Mouse (Mus musculus) common myeloid progenitor, adult 5-6 weeks (primary cell): ENCODE measurements at regions not wholly inside any gene's neighbourhood (a gene's known extent, or its start where the extent isn't known, plus 50 kb on each side); places are given as distances from the start of the nearest gene placed in this dataset.
A peak's percentile ranks its signal among the peaks of the same experiment; 100 is the strongest.

Experiments used
- ATAC-seq: replicated peaks from 2 replicates; pipeline ENCODE4 v1.8.0; 2016; ENCODE audit warnings: low read depth, mild to moderate bottlenecking, moderate TSS enrichment, inconsistent platforms; ENCODE audit not compliant: poor library complexity, severe bottlenecking

DNA sequence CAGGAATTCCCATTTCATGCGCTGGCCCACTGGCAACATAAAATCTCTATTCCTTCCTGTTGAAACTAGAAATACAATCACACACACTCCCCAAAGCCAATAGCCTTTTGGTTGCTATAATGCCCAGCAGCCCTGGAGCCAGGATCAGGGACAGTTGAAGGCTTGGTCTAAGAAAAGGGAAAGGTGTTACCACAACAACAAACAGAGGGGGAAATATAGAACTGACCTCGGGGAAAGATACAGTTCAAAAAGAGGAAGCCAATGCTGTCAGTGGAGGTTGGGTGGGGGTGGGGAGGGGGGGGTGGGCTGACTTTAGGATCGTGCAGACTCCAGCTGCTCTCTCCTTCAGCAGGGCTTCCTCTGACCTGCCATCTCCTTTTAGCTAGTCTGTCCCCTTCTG lies 391.1 kb upstream of the Hnrnpa3 start:
- ATAC-seq: peak; percentile 73

DNA sequence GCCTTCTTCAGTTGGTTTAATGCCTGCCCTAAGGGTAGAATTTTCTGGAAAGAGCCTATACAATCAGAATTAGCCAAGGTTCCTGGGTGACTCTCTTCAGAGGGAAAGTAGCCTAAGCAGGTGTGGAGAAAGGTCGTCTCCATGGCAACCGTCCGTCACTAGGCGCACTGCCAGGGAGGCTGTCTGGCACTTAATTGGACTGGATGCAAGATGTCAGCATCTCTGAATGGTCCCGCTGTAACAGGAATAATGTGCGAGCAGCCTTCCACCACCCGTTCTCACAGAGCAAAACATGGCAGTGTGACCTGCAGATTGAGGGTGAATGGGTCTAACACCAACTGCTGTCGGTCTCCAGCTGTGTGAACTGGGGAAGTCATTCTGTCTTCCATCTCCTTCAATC lies 389.6 kb upstream of the Hnrnpa3 start:
- ATAC-seq: no peak

DNA sequence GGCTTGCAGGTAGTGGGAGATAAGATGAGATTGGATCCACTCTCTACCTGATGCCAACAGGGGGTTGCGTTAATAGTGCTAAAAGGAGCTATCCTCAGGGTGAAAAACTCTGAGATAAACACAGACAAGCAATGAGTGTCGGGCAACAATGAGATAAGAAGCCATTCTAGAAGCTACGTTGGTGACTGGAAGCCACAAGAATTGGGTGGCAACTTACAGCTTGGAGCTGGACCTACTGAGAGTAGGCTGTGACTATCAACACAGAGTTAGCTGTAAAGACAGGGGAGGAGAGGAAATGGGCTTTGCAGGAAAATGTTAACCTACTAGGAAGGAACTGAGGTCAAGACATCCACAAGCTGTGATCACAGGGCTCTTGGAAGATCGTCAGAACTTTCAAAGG lies 388.9 kb upstream of the Hnrnpa3 start:
- peak; percentile 84 for ATAC-seq

DNA sequence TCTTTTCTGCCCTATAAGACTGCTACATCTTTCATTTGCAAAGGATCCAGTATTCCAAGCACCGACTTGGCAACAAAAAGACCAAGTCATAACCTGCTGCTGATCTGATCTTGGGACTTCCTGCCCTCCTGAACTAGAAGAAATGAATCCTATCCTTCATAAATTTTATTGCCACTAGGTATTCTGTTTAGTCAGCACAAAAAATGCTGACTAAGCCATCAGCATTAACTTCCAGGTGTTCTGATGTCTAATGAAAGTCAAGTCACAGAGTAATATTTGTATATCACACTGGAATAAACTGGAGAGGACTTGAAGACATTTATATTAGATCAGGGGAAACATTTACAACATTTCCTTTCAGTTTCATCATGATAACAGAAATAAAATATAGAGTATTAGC lies 371.2 kb upstream of the Hnrnpa3 start:
- no peak for ATAC-seq

DNA sequence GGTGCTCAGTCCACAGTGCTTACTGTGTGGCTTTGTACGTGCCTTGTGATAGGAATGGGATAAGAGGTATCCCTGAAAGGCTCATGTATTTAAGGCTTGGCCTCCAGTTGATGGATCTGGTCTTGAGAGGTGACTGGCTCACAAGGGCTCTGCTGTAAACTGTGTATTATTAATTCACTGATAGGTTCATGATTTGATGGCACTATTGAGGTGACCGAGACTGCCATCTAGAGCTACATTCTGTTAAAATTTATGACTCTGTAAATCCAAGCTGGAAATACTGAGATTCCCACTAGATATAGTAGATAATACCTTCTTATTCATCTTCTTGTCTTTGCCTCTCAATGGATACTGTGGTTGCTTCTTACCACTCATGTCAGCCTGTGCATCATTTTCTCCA lies 367.4 kb upstream of the Hnrnpa3 start:
- ATAC-seq: no peak

DNA sequence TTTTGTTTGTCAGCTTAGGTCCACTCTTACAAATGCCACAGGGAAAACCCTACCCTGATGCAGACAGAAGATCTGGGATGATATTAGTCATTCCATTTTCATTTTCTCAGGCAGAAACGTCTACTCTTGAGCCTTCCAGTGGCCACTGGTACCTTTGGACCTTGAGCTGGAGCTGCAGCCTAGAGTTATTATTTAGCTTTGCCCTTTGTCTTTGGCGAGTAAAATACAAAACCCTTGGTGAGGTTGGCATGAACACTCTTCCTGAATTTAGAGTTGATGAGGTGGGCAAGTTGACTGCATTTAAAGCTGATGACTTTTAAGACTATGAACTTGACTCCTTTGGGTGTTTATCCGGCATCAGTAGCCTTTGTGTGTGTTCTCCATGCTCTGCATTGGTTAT lies 352.2 kb upstream of the Hnrnpa3 start:
- no peak for ATAC-seq

DNA sequence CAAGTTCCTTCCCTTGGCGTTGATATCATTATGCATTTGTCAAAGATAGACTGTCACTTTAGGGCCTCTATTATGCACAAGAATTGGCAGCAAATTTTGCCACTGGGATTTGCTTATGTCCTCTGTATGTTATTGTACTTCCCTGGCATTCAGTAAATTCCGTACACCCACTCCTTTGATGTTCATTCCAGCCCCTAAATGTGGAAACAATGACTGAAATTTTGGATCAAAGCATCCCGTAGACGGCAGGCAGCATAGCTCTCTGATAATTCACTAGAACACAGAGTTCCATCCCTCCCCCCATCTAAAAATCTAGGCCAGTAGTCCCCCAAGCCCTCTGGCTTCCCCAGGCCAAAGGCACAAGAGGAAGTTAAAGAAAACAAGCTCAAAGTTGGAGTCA lies 347.9 kb upstream of the Hnrnpa3 start:
- ATAC-seq: no peak

DNA sequence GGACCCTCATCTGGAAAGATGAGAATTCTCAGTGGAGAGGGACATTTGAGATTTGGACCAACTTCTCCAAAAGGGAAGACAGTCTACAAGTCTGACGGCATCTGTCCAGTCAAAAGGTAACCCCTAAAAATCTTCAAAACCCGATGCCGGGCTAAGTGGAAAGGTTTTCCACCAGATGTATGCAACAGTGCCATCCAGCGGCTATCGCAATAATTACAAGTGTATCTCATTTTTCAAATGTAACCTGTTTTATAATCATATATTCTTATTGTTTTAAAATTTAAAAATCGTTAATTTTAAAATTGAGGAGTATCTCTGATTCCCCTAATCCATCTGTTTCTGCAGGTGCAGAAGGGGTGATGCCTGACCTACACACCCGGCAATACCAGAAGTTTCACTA lies 346.8 kb upstream of the Hnrnpa3 start:
- ATAC-seq: 0 out of 2 replicates have a peak, but pooled peaks have one; percentile 52

DNA sequence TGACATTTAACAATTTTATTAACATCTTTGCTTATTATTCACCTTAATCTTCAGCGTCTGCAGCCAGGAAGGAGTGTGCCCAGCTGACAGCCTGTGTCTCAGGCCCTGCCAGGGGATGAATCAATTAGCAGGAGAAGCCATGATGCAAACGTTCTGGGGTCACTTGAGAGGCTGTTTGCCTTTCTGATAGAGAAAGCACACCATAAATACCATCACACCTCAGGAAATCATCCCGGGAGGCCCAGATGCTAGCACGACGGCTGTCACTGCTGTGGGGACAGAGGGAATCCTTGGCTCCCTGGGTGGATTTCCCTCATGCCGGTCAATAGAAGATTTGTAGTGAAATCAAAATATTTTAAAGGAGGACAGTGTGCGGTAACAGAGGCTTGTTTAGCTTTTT lies 343.7 kb upstream of the Hnrnpa3 start:
- no peak for ATAC-seq

DNA sequence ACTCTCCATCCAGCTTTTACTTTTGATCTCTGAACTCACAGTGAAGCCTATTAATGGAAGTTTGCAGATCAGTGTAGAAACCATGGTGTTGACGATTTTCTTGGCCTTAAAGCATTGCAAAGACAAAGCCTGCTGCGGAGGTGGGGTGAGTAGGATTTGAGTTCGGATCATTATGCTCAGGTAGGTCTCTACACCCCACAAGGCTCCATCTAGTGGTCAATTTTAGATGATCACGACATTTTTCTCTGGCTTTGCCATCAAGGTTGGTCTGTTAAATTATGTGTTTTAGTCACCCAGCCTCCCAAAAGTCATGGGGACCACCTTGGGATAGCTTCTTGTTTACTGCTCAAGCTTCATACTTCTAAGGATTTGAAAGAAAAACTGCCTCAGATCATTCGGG lies 340.9 kb upstream of the Hnrnpa3 start:
- ATAC-seq: peak; percentile 62; the same call in 1 of the 2 replicates

DNA sequence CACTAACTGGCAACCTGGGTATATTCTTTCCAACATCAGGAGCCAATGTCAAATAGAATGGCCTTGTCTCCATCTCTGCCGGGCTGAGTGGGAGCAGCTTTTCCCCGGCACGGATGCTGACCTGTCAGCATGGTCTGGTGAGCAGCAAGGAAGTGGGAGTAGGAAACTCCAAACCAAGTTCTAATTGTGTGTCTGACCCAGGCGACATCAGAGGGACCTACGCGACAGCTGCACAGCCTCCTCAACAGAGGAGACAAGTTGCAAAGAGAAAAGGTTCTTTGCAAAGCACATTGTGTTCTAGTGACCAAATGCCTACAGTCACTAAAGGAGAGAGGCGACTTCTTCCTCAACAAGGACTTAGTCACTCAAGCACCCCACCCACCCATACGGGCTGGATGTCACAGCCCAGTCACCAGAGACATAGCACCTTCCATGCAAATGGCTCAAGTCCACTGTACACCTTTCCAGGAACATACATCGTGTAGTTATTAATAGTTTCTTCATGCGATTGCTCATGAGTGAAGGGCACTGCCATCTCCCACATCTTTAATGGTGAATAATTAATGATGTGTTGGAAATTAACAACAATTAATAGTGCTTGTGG lies 334.8 kb upstream of the Hnrnpa3 start:
- no peak for ATAC-seq

DNA sequence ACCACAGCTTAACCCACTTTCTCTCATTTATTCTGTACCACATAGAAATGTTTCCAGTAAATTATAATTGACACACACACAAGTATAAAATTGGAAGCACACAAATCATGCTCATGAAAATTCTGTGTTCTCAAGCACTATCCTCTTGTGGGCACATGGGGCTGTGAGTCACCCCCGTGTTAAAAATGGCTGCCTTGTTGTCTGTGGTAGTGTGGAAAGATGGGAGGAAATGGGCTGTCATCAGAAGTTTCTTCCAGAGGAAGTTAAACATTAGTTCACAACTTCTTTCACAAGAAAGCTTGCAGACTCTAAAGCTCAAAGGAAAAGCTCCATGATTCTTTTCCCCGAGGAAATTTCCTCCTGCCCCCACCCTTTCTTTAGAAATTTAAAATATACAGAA lies 329.5 kb upstream of the Hnrnpa3 start:
- ATAC-seq: no peak

DNA sequence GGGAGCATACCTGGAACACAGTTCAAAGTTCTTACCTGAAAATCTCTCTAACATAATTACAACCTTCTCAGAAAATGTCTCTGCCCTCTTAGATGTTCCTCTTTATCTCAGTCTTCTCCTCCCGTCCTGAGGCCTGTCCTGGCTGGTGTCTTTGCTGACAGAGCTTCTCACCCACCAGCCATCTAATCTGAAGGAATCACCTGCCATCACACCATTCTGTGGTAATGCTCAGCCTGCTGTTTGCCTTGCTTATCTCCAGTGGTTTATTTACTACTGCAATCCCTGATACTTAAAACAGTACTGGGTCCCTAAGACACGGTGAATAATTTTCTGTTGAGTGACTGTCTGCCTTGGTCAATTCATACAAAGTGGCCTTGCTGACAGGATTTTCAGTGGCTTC lies 317.8 kb upstream of the Hnrnpa3 start:
- peak; percentile 87 for ATAC-seq

DNA sequence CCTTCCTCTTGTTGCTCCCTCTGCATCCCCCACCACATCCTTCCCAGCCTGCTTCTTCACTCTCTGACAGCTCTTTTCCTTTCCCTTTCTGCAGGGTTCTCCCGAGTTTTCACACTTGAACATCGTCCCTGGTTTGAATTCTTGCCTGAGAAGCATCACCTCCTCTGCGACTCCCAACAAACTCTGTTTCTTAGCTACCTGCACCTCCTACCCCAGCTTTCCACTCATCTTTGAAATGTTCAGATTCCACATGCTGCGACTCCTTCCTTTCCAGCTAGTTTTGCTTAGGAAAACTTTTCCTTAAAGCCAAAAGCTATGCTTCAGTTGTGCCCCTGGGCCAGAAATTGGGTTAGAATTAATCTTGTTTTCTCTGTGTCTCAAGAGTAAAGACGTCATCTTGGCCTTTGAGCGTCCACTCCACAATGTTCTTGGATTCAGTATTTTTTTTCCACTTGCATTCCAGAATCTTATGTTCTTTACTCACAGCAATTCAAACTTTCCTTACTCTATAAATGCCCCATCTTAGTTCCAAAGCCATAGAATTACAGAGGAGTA lies 317.3 kb upstream of the Hnrnpa3 start:
- no peak for ATAC-seq

DNA sequence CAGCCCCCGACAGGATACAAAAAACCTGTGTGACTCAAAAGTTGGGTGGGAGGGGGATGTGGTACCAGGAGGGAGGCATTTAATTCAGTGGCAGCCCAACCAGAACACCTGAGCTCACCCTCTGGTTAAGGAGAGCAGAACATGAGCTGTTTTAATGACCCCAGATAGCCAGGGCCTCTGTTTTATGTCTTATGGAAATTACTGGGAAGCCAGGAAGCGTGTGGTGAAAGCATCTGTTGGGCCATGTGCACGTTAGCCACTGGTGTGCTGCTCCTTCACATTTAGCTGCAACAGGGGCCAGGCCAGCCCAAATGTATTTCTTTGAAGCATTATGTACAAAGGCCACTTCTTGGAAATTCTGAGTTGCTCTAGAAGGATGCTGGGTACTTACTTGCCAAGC lies 308.2 kb upstream of the Hnrnpa3 start:
- no peak for ATAC-seq

DNA sequence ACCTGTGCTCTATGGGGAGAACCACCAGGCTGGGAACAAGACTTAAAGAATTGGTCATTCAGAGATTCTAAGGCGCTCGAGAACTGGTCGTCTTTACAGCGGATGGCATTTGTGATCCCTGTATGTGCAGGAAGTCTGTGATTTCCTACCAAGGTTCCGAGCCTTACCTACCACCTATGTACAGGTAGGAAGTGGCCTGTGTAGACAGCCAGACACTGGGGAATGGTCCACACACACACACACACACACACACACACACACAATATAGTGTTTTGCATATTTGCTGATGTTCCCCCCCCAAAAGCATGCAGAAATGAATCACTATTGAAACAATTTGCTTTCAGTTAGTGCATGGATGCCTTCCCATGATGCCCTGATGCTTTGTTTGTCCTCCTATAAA lies 307.1 kb upstream of the Hnrnpa3 start:
- no peak for ATAC-seq

DNA sequence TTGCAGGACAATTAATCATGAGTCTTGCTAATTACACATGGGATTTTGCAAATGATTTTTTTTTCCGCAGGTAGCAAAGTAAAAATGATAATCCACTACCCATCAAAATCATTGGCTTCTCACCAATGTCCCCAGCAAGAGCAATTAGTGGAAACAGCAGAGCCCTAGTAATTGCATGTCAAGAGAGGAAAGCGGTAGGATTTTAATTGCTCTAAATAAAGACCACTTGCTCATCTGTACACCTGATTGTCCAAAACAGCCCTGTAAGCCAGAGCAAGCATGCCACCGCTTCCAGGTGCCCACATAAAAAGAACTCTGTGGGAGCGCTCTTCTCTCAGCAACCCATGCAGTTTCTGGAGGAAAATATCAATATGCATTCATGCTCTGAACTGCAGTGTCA lies 306.5 kb upstream of the Hnrnpa3 start:
- no peak for ATAC-seq

DNA sequence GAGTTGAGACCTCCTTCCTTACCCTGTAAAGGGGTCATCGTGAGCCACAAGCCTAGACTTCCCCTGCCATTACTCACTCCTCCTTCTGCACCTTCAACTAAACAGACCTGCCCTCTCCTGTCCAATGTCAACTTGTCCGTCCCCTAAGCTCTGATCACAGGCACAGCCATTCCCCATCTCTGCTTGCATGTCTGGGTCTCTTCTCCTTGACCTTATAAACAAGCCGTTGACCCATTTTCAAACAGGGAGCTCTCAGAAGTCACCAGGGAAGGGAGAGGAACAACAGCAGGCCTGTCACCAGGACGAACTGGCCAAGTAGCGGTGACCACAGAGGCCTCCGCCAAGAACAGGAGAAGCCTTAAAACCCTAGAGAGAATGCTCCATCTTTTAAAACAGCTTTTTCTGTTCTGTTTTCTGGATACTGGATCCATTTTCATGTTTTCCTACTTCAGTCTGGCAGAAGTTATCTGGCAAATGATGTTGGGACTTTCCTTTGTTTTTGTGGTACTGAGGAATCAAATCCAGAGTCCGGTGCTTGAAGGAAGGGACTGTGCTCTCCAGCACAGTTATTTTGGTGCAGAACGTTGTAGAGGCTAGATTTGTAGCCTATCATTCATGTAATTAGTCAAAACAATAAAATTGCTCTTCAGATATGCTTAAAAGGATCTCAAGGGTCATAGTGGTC lies 302.2 kb upstream of the Hnrnpa3 start:
- no peak for ATAC-seq

DNA sequence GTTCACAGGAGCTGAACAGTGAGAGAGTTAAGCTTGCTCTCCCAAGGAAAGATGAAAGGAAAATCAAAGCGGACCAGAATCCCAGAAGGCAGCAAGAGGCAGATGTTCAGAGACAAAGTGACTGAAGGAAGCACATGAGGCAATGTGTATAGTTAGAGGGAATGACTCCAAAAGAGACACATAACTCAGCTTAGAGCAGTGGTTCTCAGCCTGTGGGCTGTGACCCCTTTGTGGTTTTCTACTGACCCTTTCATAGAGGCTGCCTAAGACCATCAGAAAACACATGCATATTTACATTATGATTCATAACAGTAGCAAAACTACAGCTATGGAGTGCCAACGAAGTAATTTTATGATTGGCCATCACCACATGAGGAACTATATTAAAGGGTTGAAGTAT lies 301.5 kb upstream of the Hnrnpa3 start:
- no peak for ATAC-seq

DNA sequence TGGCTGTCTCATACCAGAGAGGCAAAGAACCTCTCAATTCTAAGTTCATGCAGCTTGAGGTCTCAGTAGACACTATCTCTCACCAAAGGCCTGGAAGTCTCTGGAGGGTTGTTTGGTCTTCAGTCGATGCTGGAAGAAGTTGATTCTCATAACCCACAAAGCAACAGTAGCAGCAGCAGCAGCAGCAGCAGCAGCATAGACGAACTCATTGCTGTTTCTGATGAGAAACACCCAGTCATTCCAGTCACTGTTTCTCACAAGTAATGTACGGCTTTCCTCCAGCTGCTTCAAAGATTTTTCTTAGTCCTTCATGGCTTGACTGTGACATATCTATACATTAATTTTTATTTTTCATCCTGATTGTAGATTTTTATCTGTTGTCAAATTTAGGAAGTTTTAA lies 298.1 kb upstream of the Hnrnpa3 start:
- no peak for ATAC-seq

DNA sequence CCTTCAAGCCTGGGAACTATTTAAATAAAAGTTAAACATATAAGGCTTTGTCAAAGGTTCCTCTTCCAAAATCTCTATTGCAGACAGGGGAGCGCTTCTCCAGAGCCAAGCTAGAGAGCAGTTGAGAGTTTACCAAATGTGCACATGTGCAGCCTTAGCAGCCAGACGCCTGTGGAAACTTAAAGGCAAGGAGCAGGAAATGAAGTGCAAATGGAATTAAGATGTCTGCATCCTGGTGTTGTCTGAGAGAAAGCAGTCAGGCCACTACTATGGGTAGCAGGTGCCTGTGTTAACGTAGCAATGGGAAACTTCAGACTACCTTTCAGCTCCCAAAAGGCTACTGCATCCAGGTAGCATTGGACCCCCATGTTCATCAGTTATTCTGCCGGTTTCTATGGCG lies 282.4 kb upstream of the Hnrnpa3 start:
- ATAC-seq: no peak
